In genomic region chr4:118862704-118863103, GRCm38 (mm10) we compare ENCODE assay signal across 16 mouse cellular contexts. TPM values are rescaled to one million over a fixed set of nuclear protein-coding genes. Genes with fewer than 3 reads are reported as not detected.
DNase-seq lines count a peak whose midpoint lies in the region; ATAC-seq and TF ChIP-seq lines count a peak whose summit lies in the region.
"Had no signal": no experiment of that assay in that cellular context is flagged by ENCODE, and none has a peak within 500 bp of the region (broad histone marks: within the 10 kb centered on the region; RNA-seq: fewer than 3 reads in every experiment).

No protein-coding gene starts in this region.

- H3K27ac ChIP-seq in heart, embryonic 11.5 days (ENCODE audit: low read depth, low read length) = no peak overlapping the region
- peak overlapping the region; percentile 1; the same call in 1 of the 2 replicates for H3K27ac ChIP-seq in heart, postnatal 0 days (ENCODE audit: low read depth)
- H3K27ac ChIP-seq in forebrain, postnatal 0 days (ENCODE audit: low read depth, low read length) = no peak overlapping the region
- H3K27ac ChIP-seq: embryonic facial prominence, embryonic 15.5 days; hindbrain, embryonic 12.5 days; kidney, postnatal 0 days; lung, embryonic 15.5 days; midbrain, embryonic 12.5 days had no signal

- no peaks in the 10 kb centered on the region for H3K36me3 ChIP-seq in heart, embryonic 11.5 days (ENCODE audit: control insufficient read depth, insufficient read depth, low read length)
- no peaks in the 10 kb centered on the region for H3K36me3 ChIP-seq in heart, postnatal 0 days (replicated peaks; ENCODE audit: control insufficient read depth, insufficient read depth, low read length)
- H3K36me3 ChIP-seq in forebrain, postnatal 0 days (ENCODE audit: insufficient read depth) = no peaks in the 10 kb centered on the region
- H3K36me3 ChIP-seq: embryonic facial prominence, embryonic 15.5 days; hindbrain, embryonic 12.5 days; lung, embryonic 15.5 days; midbrain, embryonic 12.5 days had no signal

- TF ChIP-seq EP300 in heart, postnatal 0 days (IDR thresholded peaks at IDR 0.05; ENCODE audit: low read depth) = no peak

- 43% methylated on average over 4 of the region's 4 CpGs for WGBS in heart, embryonic 11.5 days (ENCODE audit: insufficient replicate concordance)
- 36% methylated on average over 4 of the region's 4 CpGs for WGBS in heart, postnatal 0 days
- 25% methylated on average over 4 of the region's 4 CpGs for WGBS in forebrain, postnatal 0 days

- H3K4me1 ChIP-seq in heart, embryonic 11.5 days (ENCODE audit: control insufficient read depth, insufficient read depth, low read length) = 0 out of 2 replicates have a peak, but pooled peaks cover 2% of the 10 kb centered on the region
- H3K4me1 ChIP-seq in heart, postnatal 0 days (ENCODE audit: control insufficient read depth, insufficient read depth) = peaks cover 7% of the 10 kb centered on the region
- no peaks in the 10 kb centered on the region for H3K4me1 ChIP-seq in forebrain, postnatal 0 days (ENCODE audit: insufficient read depth)
- H3K4me1 ChIP-seq: embryonic facial prominence, embryonic 15.5 days; hindbrain, embryonic 12.5 days; lung, embryonic 15.5 days had no signal

- no peak overlapping the region for H3K4me3 ChIP-seq in heart, embryonic 11.5 days (ENCODE audit: low read depth, low read length)
- H3K4me3 ChIP-seq in heart, postnatal 0 days (ENCODE audit: low read depth, low read length) = no peak overlapping the region
- H3K4me3 ChIP-seq in forebrain, postnatal 0 days (ENCODE audit: low read depth, low read length) = no peak overlapping the region
- H3K4me3 ChIP-seq: embryonic facial prominence, embryonic 15.5 days; hindbrain, embryonic 12.5 days; lung, embryonic 15.5 days; midbrain, embryonic 12.5 days had no signal

- H3K9me3 ChIP-seq in heart, embryonic 11.5 days (replicated peaks; ENCODE audit: control insufficient read depth, low read length) = no peaks in the 10 kb centered on the region
- no peaks in the 10 kb centered on the region for H3K9me3 ChIP-seq in heart, postnatal 0 days (replicated peaks; ENCODE audit: control insufficient read depth, low read length)
- H3K9me3 ChIP-seq in forebrain, postnatal 0 days (ENCODE audit: low read length) = no peaks in the 10 kb centered on the region
- H3K9me3 ChIP-seq: embryonic facial prominence, embryonic 15.5 days; hindbrain, embryonic 12.5 days; lung, embryonic 15.5 days; midbrain, embryonic 12.5 days had no signal

- H3K27me3 ChIP-seq in heart, embryonic 11.5 days (ENCODE audit: control insufficient read depth, insufficient read depth, low read length) = no peaks in the 10 kb centered on the region
- H3K27me3 ChIP-seq in heart, postnatal 0 days (ENCODE audit: control insufficient read depth, insufficient read depth, low read length) = no peaks in the 10 kb centered on the region
- no peaks in the 10 kb centered on the region for H3K27me3 ChIP-seq in forebrain, postnatal 0 days (ENCODE audit: insufficient read depth, low read length)
- H3K27me3 ChIP-seq: embryonic facial prominence, embryonic 15.5 days; hindbrain, embryonic 12.5 days; lung, embryonic 15.5 days; midbrain, embryonic 12.5 days had no signal

- no peak overlapping the region for H3K4me2 ChIP-seq in heart, embryonic 11.5 days
- no peak overlapping the region for H3K4me2 ChIP-seq in heart, postnatal 0 days (ENCODE audit: low read depth, low read length)
- H3K4me2 ChIP-seq in forebrain, postnatal 0 days (ENCODE audit: low read depth) = no peak overlapping the region
- H3K4me2 ChIP-seq: embryonic facial prominence, embryonic 15.5 days; hindbrain, embryonic 12.5 days; lung, embryonic 15.5 days; midbrain, embryonic 12.5 days had no signal

- TF ChIP-seq CTCF in heart, postnatal 0 days (IDR thresholded peaks at IDR 0.05; ENCODE audit: low read depth) = no peak
- TF ChIP-seq CTCF in forebrain, postnatal 0 days (IDR thresholded peaks at IDR 0.05; ENCODE audit: low read depth) = no peak

- H3K9ac ChIP-seq in heart, embryonic 11.5 days (ENCODE audit: low read depth, low read length) = no peak overlapping the region
- no peak overlapping the region for H3K9ac ChIP-seq in heart, postnatal 0 days (replicated peaks; ENCODE audit: low read depth, low read length)
- no peak overlapping the region for H3K9ac ChIP-seq in forebrain, postnatal 0 days
- H3K9ac ChIP-seq: embryonic facial prominence, embryonic 15.5 days; hindbrain, embryonic 12.5 days; lung, embryonic 15.5 days; midbrain, embryonic 12.5 days had no signal

- ATAC-seq in heart, embryonic 11.5 days (replicated peaks; ENCODE audit: insufficient number of reproducible peaks, low FRiP score, low TSS enrichment) = no peak
- peak; percentile 64 for ATAC-seq in heart, postnatal 0 days (ENCODE audit: insufficient read depth, low read depth)
- no peak for ATAC-seq in forebrain, postnatal 0 days

- DNase-seq in heart, adult 8-10 months (ENCODE audit: low spot score) = peak; percentile 8
- DNase-seq in Muller cell, postnatal 12 days (ENCODE audit: inconsistent ontology term) = peak; percentile 89
- DNase-seq in adipocyte (ENCODE audit: low spot score) (peak; percentile 6), MN1 (ENCODE audit: low spot score) (no peak)
- peak; percentile 28 for DNase-seq in heart, postnatal 0 days (ENCODE audit: low spot score)
- no peak for DNase-seq in lung, postnatal 10 days
- no peak for DNase-seq in forebrain, postnatal 0 days
- DNase-seq: spleen, adult 18-20 months had no signal

RNA-seq across cellular contexts. Expression of gene Olfr1331, which starts 1.7 kb away (rescaled TPM):
- not detected for total RNA-seq in heart, adult 8-10 months (2022)
- polyA plus RNA-seq in heart, embryonic 11.5 days (2014; fragmentation: Nextera tagmentation; extraction: Ambion mirVana) = not detected in 2 replicates
- total RNA-seq in heart, postnatal 0 days (2014; rRNA removed; ENCODE audit: low replicate concordance) = not detected in 2 replicates
- not detected in 2 replicates for polyA plus RNA-seq in heart, postnatal 0 days (2015; fragmentation: Nextera tagmentation; extraction: Ambion mirVana)
- total RNA-seq in forebrain, postnatal 0 days (2014; rRNA removed) = not detected in 2 replicates
- polyA plus RNA-seq in forebrain, postnatal 0 days (2015; fragmentation: Nextera tagmentation; extraction: Ambion mirVana) = not detected in 2 replicates
- total RNA-seq: neutrophil, adult 5-6 weeks had no signal
- polyA plus RNA-seq: embryonic facial prominence, embryonic 15.5 days; hindbrain, embryonic 12.5 days; kidney, postnatal 0 days; limb, embryonic 11.5 days; lung, embryonic 15.5 days; midbrain, embryonic 12.5 days had no signal

RNA-seq across cellular contexts. Expression of gene Olfr1330, which starts 25.7 kb away (rescaled TPM):
- total RNA-seq in heart, adult 8-10 months (2022) = not detected
- polyA plus RNA-seq in heart, embryonic 11.5 days (2014; fragmentation: Nextera tagmentation; extraction: Ambion mirVana) = not detected in 2 replicates
- total RNA-seq in heart, postnatal 0 days (2014; rRNA removed; ENCODE audit: low replicate concordance) = not detected in 2 replicates
- 0.14 and 0.22 TPM in 2 replicates for polyA plus RNA-seq in heart, postnatal 0 days (2015; fragmentation: Nextera tagmentation; extraction: Ambion mirVana)
- not detected in 2 replicates for total RNA-seq in forebrain, postnatal 0 days (2014; rRNA removed)
- not detected in 2 replicates for polyA plus RNA-seq in forebrain, postnatal 0 days (2015; fragmentation: Nextera tagmentation; extraction: Ambion mirVana)
- total RNA-seq: neutrophil, adult 5-6 weeks had no signal
- polyA plus RNA-seq: hindbrain, embryonic 12.5 days; kidney, postnatal 0 days; limb, embryonic 11.5 days; lung, embryonic 15.5 days; midbrain, embryonic 12.5 days had no signal

RNA-seq across cellular contexts. Expression of gene Olfr1333, which starts 26.6 kb away (rescaled TPM):
- not detected for total RNA-seq in heart, adult 8-10 months (2022)
- not detected in 2 replicates for polyA plus RNA-seq in heart, embryonic 11.5 days (2014; fragmentation: Nextera tagmentation; extraction: Ambion mirVana)
- total RNA-seq in heart, postnatal 0 days (2014; rRNA removed; ENCODE audit: low replicate concordance) = not detected in 2 replicates
- not detected in 2 replicates for polyA plus RNA-seq in heart, postnatal 0 days (2015; fragmentation: Nextera tagmentation; extraction: Ambion mirVana)
- total RNA-seq in forebrain, postnatal 0 days (2014; rRNA removed) = not detected in 2 replicates
- polyA plus RNA-seq in forebrain, postnatal 0 days (2015; fragmentation: Nextera tagmentation; extraction: Ambion mirVana) = not detected in 2 replicates
- total RNA-seq: neutrophil, adult 5-6 weeks had no signal
- polyA plus RNA-seq: embryonic facial prominence, embryonic 15.5 days; hindbrain, embryonic 12.5 days; kidney, postnatal 0 days; limb, embryonic 11.5 days; lung, embryonic 15.5 days; midbrain, embryonic 12.5 days had no signal

RNA-seq across cellular contexts. Expression of gene Olfr1335, which starts 53.0 kb away (rescaled TPM):
- not detected for total RNA-seq in heart, adult 8-10 months (2022)
- not detected in 2 replicates for polyA plus RNA-seq in heart, embryonic 11.5 days (2014; fragmentation: Nextera tagmentation; extraction: Ambion mirVana)
- total RNA-seq in heart, postnatal 0 days (2014; rRNA removed; ENCODE audit: low replicate concordance) = not detected in 2 replicates
- polyA plus RNA-seq in heart, postnatal 0 days (2015; fragmentation: Nextera tagmentation; extraction: Ambion mirVana) = not detected in 2 replicates
- total RNA-seq in forebrain, postnatal 0 days (2014; rRNA removed) = not detected in 2 replicates
- polyA plus RNA-seq in forebrain, postnatal 0 days (2015; fragmentation: Nextera tagmentation; extraction: Ambion mirVana) = not detected in 2 replicates
- total RNA-seq: neutrophil, adult 5-6 weeks had no signal
- polyA plus RNA-seq: embryonic facial prominence, embryonic 15.5 days; hindbrain, embryonic 12.5 days; kidney, postnatal 0 days; limb, embryonic 11.5 days; lung, embryonic 15.5 days; midbrain, embryonic 12.5 days had no signal

RNA-seq across cellular contexts. Expression of gene Olfr1329, which starts 54.6 kb away (rescaled TPM):
- not detected for total RNA-seq in heart, adult 8-10 months (2022)
- not detected in 2 replicates for polyA plus RNA-seq in heart, embryonic 11.5 days (2014; fragmentation: Nextera tagmentation; extraction: Ambion mirVana)
- total RNA-seq in heart, postnatal 0 days (2014; rRNA removed; ENCODE audit: low replicate concordance) = not detected in 2 replicates
- not detected in 2 replicates for polyA plus RNA-seq in heart, postnatal 0 days (2015; fragmentation: Nextera tagmentation; extraction: Ambion mirVana)
- not detected in 2 replicates for total RNA-seq in forebrain, postnatal 0 days (2014; rRNA removed)
- not detected in 2 replicates for polyA plus RNA-seq in forebrain, postnatal 0 days (2015; fragmentation: Nextera tagmentation; extraction: Ambion mirVana)
- total RNA-seq: neutrophil, adult 5-6 weeks had no signal
- polyA plus RNA-seq: embryonic facial prominence, embryonic 15.5 days; hindbrain, embryonic 12.5 days; kidney, postnatal 0 days; limb, embryonic 11.5 days; lung, embryonic 15.5 days; midbrain, embryonic 12.5 days had no signal

Comparison
In these comparisons a context has a peak if more than half of its experiments do, and no peak if none do; other contexts are left out.
1. DNase-seq: peak in heart, adult 8-10 months (single experiment), Muller cell, postnatal 12 days (single experiment), adipocyte (single experiment) and heart, postnatal 0 days (single experiment); none in lung, postnatal 10 days (single experiment), forebrain, postnatal 0 days (single experiment) and MN1 (single experiment).